Mouse (Mus musculus): Measurements from ENCODE around the gene Slc39a11. TPM values are rescaled to one million over a fixed set of nuclear protein-coding genes. Genes with fewer than 3 reads are reported as not detected.

Slc39a11 gene
- polyA plus RNA-seq, 1 experiment from 2014 or later = 38.5 TPM

- H3K9me3 ChIP-seq (replicated peaks; ENCODE audit: control insufficient read depth, low read length, poor library complexity, severe bottlenecking) = no peaks in the 10 kb centered on the region
- no peaks in the 10 kb centered on the region for H3K36me3 ChIP-seq (ENCODE audit: control insufficient read depth, insufficient read depth, low read length)
- H3K4me2 ChIP-seq (ENCODE audit: low read length) = no peak overlapping the region
- peaks cover 7% of the 10 kb centered on the region for H3K4me1 ChIP-seq (ENCODE audit: control insufficient read depth, insufficient read depth, low read length)
- WGBS = 36% methylated on average over 5 of the region's 5 CpGs
- no peak overlapping the region for H3K27ac ChIP-seq (ENCODE audit: low read length)
- no peak for ATAC-seq
- H3K27me3 ChIP-seq (ENCODE audit: control insufficient read depth, insufficient read depth, low read depth, low read length) = no peaks in the 10 kb centered on the region; the same call in 1 of the 2 replicates
- H3K9ac ChIP-seq (ENCODE audit: low read depth, low read length) = no peak overlapping the region
- no peak overlapping the region for H3K4me3 ChIP-seq (ENCODE audit: low read depth, low read length)
Observed at GRCm38 (mm10) chr11:113435696-113436095, 214.2 kb downstream of the Slc39a11 start.

- ATAC-seq = no peak
- no peak overlapping the region for H3K4me2 ChIP-seq (ENCODE audit: low read length)
- no peaks in the 10 kb centered on the region; the same call in 1 of the 2 replicates for H3K27me3 ChIP-seq (ENCODE audit: control insufficient read depth, insufficient read depth, low read depth, low read length)
- no peak overlapping the region for H3K4me3 ChIP-seq (ENCODE audit: low read depth, low read length)
- H3K9ac ChIP-seq (ENCODE audit: low read depth, low read length) = no peak overlapping the region
- WGBS = 78% methylated on average over 7 of the region's 7 CpGs
- H3K9me3 ChIP-seq (replicated peaks; ENCODE audit: control insufficient read depth, low read length, poor library complexity, severe bottlenecking) = no peaks in the 10 kb centered on the region
- no peak overlapping the region for H3K27ac ChIP-seq (ENCODE audit: low read length)
- no peaks in the 10 kb centered on the region for H3K36me3 ChIP-seq (ENCODE audit: control insufficient read depth, insufficient read depth, low read length)
- H3K4me1 ChIP-seq (ENCODE audit: control insufficient read depth, insufficient read depth, low read length) = peaks cover under 1% of the 10 kb centered on the region; the same call in 1 of the 2 replicates
Observed at GRCm38 (mm10) chr11:113431161-113431560, 218.7 kb downstream of the Slc39a11 start.

GRCm38 (mm10) chr11:113425882-113426281, 224.0 kb downstream of the Slc39a11 start:
- H3K4me1 ChIP-seq (ENCODE audit: control insufficient read depth, insufficient read depth, low read length) = peaks cover 11% of the 10 kb centered on the region
- 0 out of 2 replicates have a peak, but pooled peaks have one; percentile 17 for ATAC-seq
- 48% methylated on average over 9 of the region's 9 CpGs for WGBS
- no peaks in the 10 kb centered on the region for H3K27me3 ChIP-seq (ENCODE audit: control insufficient read depth, insufficient read depth, low read depth, low read length)
- no peaks in the 10 kb centered on the region for H3K36me3 ChIP-seq (ENCODE audit: control insufficient read depth, insufficient read depth, low read length)
- H3K9me3 ChIP-seq (replicated peaks; ENCODE audit: control insufficient read depth, low read length, poor library complexity, severe bottlenecking) = no peaks in the 10 kb centered on the region
- peak overlapping the region; percentile 45; the same call in 1 of the 2 replicates for H3K9ac ChIP-seq (ENCODE audit: low read depth, low read length)
- H3K27ac ChIP-seq (ENCODE audit: low read length) = no peak overlapping the region
- no peak overlapping the region for H3K4me2 ChIP-seq (ENCODE audit: low read length)
- H3K4me3 ChIP-seq (ENCODE audit: low read depth, low read length) = no peak overlapping the region

- no peak overlapping the region for H3K27ac ChIP-seq (ENCODE audit: low read length)
- no peak overlapping the region for H3K4me2 ChIP-seq (ENCODE audit: low read length)
- no peak for ATAC-seq
- no peak overlapping the region for H3K4me3 ChIP-seq (ENCODE audit: low read depth, low read length)
- H3K9ac ChIP-seq (ENCODE audit: low read depth, low read length) = no peak overlapping the region
- no peaks in the 10 kb centered on the region for H3K27me3 ChIP-seq (ENCODE audit: control insufficient read depth, insufficient read depth, low read depth, low read length)
- no peaks in the 10 kb centered on the region for H3K9me3 ChIP-seq (replicated peaks; ENCODE audit: control insufficient read depth, low read length, poor library complexity, severe bottlenecking)
- H3K4me1 ChIP-seq (ENCODE audit: control insufficient read depth, insufficient read depth, low read length) = peaks cover 11% of the 10 kb centered on the region
- WGBS = 78% methylated on average over 3 of the region's 3 CpGs
- no peaks in the 10 kb centered on the region for H3K36me3 ChIP-seq (ENCODE audit: control insufficient read depth, insufficient read depth, low read length)
Observed at GRCm38 (mm10) chr11:113425454-113425853, 224.4 kb downstream of the Slc39a11 start.

- no peaks in the 10 kb centered on the region for H3K27me3 ChIP-seq (ENCODE audit: control insufficient read depth, insufficient read depth, low read depth, low read length)
- H3K27ac ChIP-seq (ENCODE audit: low read length) = no peak overlapping the region
- H3K9ac ChIP-seq (ENCODE audit: low read depth, low read length) = no peak overlapping the region
- H3K4me2 ChIP-seq (ENCODE audit: low read length) = no peak overlapping the region
- H3K9me3 ChIP-seq (replicated peaks; ENCODE audit: control insufficient read depth, low read length, poor library complexity, severe bottlenecking) = no peaks in the 10 kb centered on the region
- ATAC-seq = no peak
- WGBS = 83% methylated on average over 3 of the region's 4 CpGs
- H3K4me3 ChIP-seq (ENCODE audit: low read depth, low read length) = no peak overlapping the region
- no peaks in the 10 kb centered on the region for H3K36me3 ChIP-seq (ENCODE audit: control insufficient read depth, insufficient read depth, low read length)
- peaks cover 11% of the 10 kb centered on the region for H3K4me1 ChIP-seq (ENCODE audit: control insufficient read depth, insufficient read depth, low read length)
Observed at GRCm38 (mm10) chr11:113424765-113425164, 225.1 kb downstream of the Slc39a11 start.

GRCm38 (mm10) chr11:113422598-113422997, 227.3 kb downstream of the Slc39a11 start:
- 95% methylated on average over 7 of the region's 7 CpGs for WGBS

GRCm38 (mm10) chr11:113418921-113419655, 230.8 kb downstream of the Slc39a11 start:
- WGBS = 53% methylated on average over 15 of the region's 15 CpGs
- H3K4me1 ChIP-seq (ENCODE audit: control insufficient read depth, insufficient read depth, low read length) = peaks cover 3% of the 10 kb centered on the region
- no peak overlapping the region for H3K4me3 ChIP-seq (ENCODE audit: low read depth, low read length)
- H3K9me3 ChIP-seq (replicated peaks; ENCODE audit: control insufficient read depth, low read length, poor library complexity, severe bottlenecking) = no peaks in the 10 kb centered on the region; the same call in 1 of the 2 replicates
- H3K27me3 ChIP-seq (ENCODE audit: control insufficient read depth, insufficient read depth, low read depth, low read length) = no peaks in the 10 kb centered on the region
- no peak for ATAC-seq
- H3K36me3 ChIP-seq (ENCODE audit: control insufficient read depth, insufficient read depth, low read length) = no peaks in the 10 kb centered on the region
- H3K9ac ChIP-seq (ENCODE audit: low read depth, low read length) = no peak overlapping the region
- no peak overlapping the region for H3K4me2 ChIP-seq (ENCODE audit: low read length)
- peak overlapping the region; percentile 19; the same call in 1 of the 2 replicates for H3K27ac ChIP-seq (ENCODE audit: low read length)

More at GRCm38 (mm10) chr11:113422598-113422997, 227.3 kb downstream of the Slc39a11 start:
- H3K27ac ChIP-seq (ENCODE audit: low read length) = no peak overlapping the region
- no peaks in the 10 kb centered on the region for H3K27me3 ChIP-seq (ENCODE audit: control insufficient read depth, insufficient read depth, low read depth, low read length)
- H3K4me1 ChIP-seq (ENCODE audit: control insufficient read depth, insufficient read depth, low read length) = peaks cover 11% of the 10 kb centered on the region
- no peak for ATAC-seq
- H3K4me2 ChIP-seq (ENCODE audit: low read length) = no peak overlapping the region
- H3K9ac ChIP-seq (ENCODE audit: low read depth, low read length) = no peak overlapping the region
- H3K4me3 ChIP-seq (ENCODE audit: low read depth, low read length) = no peak overlapping the region
- no peaks in the 10 kb centered on the region for H3K36me3 ChIP-seq (ENCODE audit: control insufficient read depth, insufficient read depth, low read length)
- H3K9me3 ChIP-seq (replicated peaks; ENCODE audit: control insufficient read depth, low read length, poor library complexity, severe bottlenecking) = no peaks in the 10 kb centered on the region

- Histone ChIP-seq H3K4me1 (ENCODE audit: control insufficient read depth, insufficient read depth, low read length) (peaks cover 3% of the 10 kb centered on the region), H3K9ac (ENCODE audit: low read depth, low read length) (no peak overlapping the region), H3K4me2 (ENCODE audit: low read length) (no peak overlapping the region), H3K27ac (ENCODE audit: low read length) (no peak overlapping the region), H3K36me3 (ENCODE audit: control insufficient read depth, insufficient read depth, low read length) (no peaks in the 10 kb centered on the region), H3K27me3 (ENCODE audit: control insufficient read depth, insufficient read depth, low read depth, low read length) (no peaks in the 10 kb centered on the region), H3K9me3 (replicated peaks; ENCODE audit: control insufficient read depth, low read length, poor library complexity, severe bottlenecking) (no peaks in the 10 kb centered on the region; the same call in 1 of the 2 replicates), H3K4me3 (ENCODE audit: low read depth, low read length) (no peak overlapping the region)
- 89% methylated on average over 4 of the region's 4 CpGs for WGBS
- ATAC-seq = no peak
Observed at GRCm38 (mm10) chr11:113417948-113418347, 231.9 kb downstream of the Slc39a11 start.

- Histone ChIP-seq H3K4me1 (ENCODE audit: control insufficient read depth, insufficient read depth, low read length) (no peaks in the 10 kb centered on the region), H3K27ac (ENCODE audit: low read length) (no peak overlapping the region), H3K36me3 (ENCODE audit: control insufficient read depth, insufficient read depth, low read length) (no peaks in the 10 kb centered on the region), H3K9ac (ENCODE audit: low read depth, low read length) (no peak overlapping the region), H3K4me2 (ENCODE audit: low read length) (no peak overlapping the region), H3K27me3 (ENCODE audit: control insufficient read depth, insufficient read depth, low read depth, low read length) (no peaks in the 10 kb centered on the region), H3K4me3 (ENCODE audit: low read depth, low read length) (no peak overlapping the region), H3K9me3 (replicated peaks; ENCODE audit: control insufficient read depth, low read length, poor library complexity, severe bottlenecking) (no peaks in the 10 kb centered on the region; the same call in 1 of the 2 replicates)
- WGBS = 91% methylated on average over 4 of the region's 4 CpGs
- ATAC-seq = no peak
Observed at GRCm38 (mm10) chr11:113412545-113412944, 237.3 kb downstream of the Slc39a11 start.

Measured in midbrain, embryonic 16.5 days (tissue).